Mouse (Mus musculus) small intestine, adult 2 months (tissue): ENCODE results near the gene Gm20388. TPM values are rescaled to one million over a fixed set of nuclear protein-coding genes. Genes with fewer than 3 reads are reported as not detected.
A peak's percentile ranks its signal among the peaks of the same experiment; 100 is the strongest.

Experiments
- H3K27ac ChIP-seq: fragments of 200-500 bp; 2 replicates; pipeline ENCODE4 v1.5.1; 2012; ENCODE audit warnings: low read depth, low read length, control low read depth, inconsistent platforms; ENCODE audit not compliant: insufficient read depth
- H3K27me3 ChIP-seq: fragments of 200-500 bp; 2 replicates; pipeline ENCODE4 v1.6.1; 2012; ENCODE audit warnings: mild to moderate bottlenecking, moderate library complexity, low read length, inconsistent platforms; ENCODE audit not compliant: control insufficient read depth, insufficient read depth
- H3K36me3 ChIP-seq: fragments of 200-500 bp; 2 replicates; pipeline ENCODE4 v1.6.1; 2012; ENCODE audit warnings: mild to moderate bottlenecking, low read length, control low read depth, inconsistent platforms; ENCODE audit not compliant: control insufficient read depth, insufficient read depth
- H3K4me1 ChIP-seq: fragments of 200-500 bp; 2 replicates; pipeline ENCODE4 v1.6.1; 2012; ENCODE audit warnings: low read length, inconsistent platforms, mixed read lengths; ENCODE audit not compliant: control insufficient read depth, insufficient read depth, insufficient read length
- H3K4me3 ChIP-seq: fragments of 200-500 bp; 2 replicates; pipeline ENCODE4 v1.5.1; 2012; ENCODE audit warnings: low read depth, mild to moderate bottlenecking, control low read depth, inconsistent platforms, low read length, moderate library complexity
- CTCF ChIP-seq: fragments of 200-500 bp; IDR thresholded peaks from 2 replicates; pipeline ENCODE4 v1.5.1; 2012; ENCODE audit warnings: low read depth, mild to moderate bottlenecking, control low read depth, inconsistent platforms, low read length, moderate library complexity, mixed read lengths; ENCODE audit not compliant: insufficient replicate concordance, insufficient read length; ENCODE audit errors: extremely low read depth
- POLR2A ChIP-seq: fragments of 200-500 bp; IDR thresholded peaks from 2 replicates; pipeline ENCODE4 v1.6.1; 2012; ENCODE audit warnings: low read depth, mild to moderate bottlenecking, control low read depth, inconsistent platforms, low read length, moderate library complexity
- WGBS: fragments of 180-500 bp; shearing (Covaris S2); methylation state at CpG from one replicate; pipeline ENCODE4 v1.1.7; 2018; 5-methylcytosine and 5-hydroxymethylcytosine counted together
- polyA plus RNA-seq: library from polyadenylated mRNA; depleted of rRNA; stranded (reverse); fragments of >200 nt; gene quantifications from 2 replicates; pipeline ENCODE4 v1.2.3, GENCODE M21; 2012

Gm20388 gene
- polyA plus RNA-seq, 1 experiment = 37.3 TPM

DNA sequence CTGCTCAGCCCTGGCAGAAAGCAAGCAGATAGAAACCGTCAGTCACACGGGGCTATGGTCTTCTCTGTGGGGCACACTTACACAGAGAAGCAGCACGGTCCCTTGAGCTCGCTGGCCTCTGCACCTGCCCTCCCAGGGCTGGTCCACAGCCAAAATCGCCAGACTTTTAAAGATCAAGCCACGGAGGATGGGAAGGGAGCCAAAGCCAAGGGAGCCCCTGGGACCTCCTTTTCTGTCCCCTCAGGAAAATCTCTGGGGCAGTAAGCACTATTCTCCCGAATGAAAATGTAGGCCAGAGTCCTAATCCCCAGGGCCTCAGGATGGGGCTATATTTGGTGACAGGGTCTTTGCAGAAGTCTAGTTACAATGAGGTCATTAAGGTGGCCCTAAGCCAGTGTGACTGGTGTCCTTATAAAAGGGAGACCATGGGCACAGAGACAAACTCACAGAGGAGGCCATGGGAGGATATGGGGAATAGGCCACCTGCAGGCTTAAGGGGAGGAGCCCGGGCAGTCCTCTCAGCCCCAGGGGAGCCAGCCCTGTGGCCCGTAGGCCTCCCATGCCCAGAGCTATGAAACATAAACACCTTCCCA lies 4374.4 kb downstream of the Gm20388 start:
- H3K36me3 ChIP-seq = no peaks in the 10 kb centered on the region
- H3K4me1 ChIP-seq = peaks cover 20% of the 10 kb centered on the region
- no peak overlapping the region for H3K4me3 ChIP-seq
- H3K27me3 ChIP-seq = no peaks in the 10 kb centered on the region
- WGBS = 24% methylated on average over 9 of the region's 9 CpGs
- TF ChIP-seq CTCF (no peak), POLR2A (no peak)
- H3K27ac ChIP-seq = no peak overlapping the region

GRCm38 (mm10) chr8:124286461-124287124 lies 4376.0 kb downstream of the Gm20388 start:
- H3K27ac ChIP-seq = no peak overlapping the region
- H3K36me3 ChIP-seq = no peaks in the 10 kb centered on the region
- H3K4me3 ChIP-seq = no peak overlapping the region
- WGBS = 38% methylated on average over 4 of the region's 4 CpGs
- TF ChIP-seq POLR2A = no peak
- peak; percentile 18; the same call in 1 of the 2 replicates for TF ChIP-seq CTCF
- H3K4me1 ChIP-seq = peaks cover 22% of the 10 kb centered on the region
- H3K27me3 ChIP-seq = no peaks in the 10 kb centered on the region

- no peaks in the 10 kb centered on the region for H3K27me3 ChIP-seq
- H3K4me1 ChIP-seq = peaks cover 15% of the 10 kb centered on the region
- 71% methylated on average over 4 of the region's 4 CpGs for WGBS
These were observed 4377.7 kb downstream of the Gm20388 start for GRCm38 (mm10) chr8:124288215-124288864.

DNA sequence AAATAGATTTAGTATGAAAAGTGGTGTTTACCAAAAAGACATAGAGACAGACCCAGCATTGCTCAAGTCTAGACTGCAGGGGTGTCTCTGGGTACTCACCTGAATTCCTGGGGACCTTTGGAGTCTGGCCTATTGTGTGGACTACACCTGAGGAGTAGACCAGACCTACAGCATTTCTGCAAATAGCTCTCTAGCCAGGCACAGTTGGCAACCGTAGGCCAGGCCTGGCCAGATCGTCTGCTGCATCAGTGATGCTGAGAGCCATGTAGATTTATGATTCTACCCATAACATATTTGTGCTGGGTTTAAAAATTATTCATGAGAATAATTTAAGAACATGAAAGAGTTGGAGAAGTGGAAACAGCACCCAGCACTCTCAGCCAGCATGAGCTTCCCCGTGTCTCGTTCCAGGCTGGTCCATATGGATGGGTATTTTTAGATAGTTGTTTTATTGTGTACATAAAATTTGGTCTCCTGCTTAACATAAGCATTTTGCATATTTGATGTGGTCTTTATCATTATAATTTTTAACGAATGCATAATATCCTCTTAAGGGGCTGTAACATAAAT lies 4378.9 kb downstream of the Gm20388 start:
- Histone ChIP-seq H3K27ac (no peak overlapping the region), H3K4me3 (no peak overlapping the region), H3K27me3 (no peaks in the 10 kb centered on the region), H3K4me1 (peaks cover 10% of the 10 kb centered on the region; the same call in 1 of the 2 replicates), H3K36me3 (no peaks in the 10 kb centered on the region)
- TF ChIP-seq POLR2A (no peak), CTCF (no peak)
- 87% methylated on average over 5 of the region's 5 CpGs for WGBS

More at GRCm38 (mm10) chr8:124288215-124288864, 4377.7 kb downstream of the Gm20388 start:
- H3K27ac ChIP-seq = no peak overlapping the region
- no peak overlapping the region for H3K4me3 ChIP-seq
- H3K36me3 ChIP-seq = no peaks in the 10 kb centered on the region
- TF ChIP-seq CTCF (no peak), POLR2A (no peak)

DNA sequence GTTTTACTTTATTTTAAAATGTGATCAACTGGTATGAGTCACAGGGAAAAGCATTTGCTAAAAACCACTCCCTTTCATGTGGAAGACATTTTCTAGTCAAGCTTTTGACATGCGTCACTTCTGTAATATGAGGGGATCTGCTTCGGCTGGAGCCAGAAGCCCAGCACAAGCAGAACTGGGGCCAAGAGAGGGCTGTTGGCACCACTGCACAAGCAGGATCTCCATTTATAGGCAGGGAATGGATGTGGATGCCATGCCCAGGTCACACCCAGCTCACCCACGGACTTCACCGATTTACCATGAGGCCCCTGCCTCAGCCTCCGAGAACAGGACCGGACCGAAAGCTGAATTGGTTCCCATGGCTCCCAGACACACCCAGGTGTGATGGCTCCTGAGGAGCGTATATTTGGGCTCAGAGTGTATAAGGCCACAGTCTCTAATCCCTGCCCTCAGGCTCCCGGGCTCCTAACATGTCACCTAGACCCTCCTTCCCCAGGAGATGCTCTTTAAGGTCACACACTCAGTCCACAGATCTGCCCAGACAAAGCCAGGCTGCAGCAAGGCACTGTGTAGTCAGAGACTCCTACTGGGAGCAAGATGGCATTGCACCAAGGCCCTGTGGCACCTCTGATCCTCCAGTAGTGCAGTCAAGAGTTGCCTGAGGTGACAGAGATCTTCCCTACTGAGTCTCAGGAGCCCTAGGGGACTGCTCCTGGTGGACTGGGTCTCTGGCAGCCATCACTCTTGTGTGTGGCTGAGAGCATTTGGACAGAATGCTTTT lies 4380.5 kb downstream of the Gm20388 start:
- Histone ChIP-seq H3K4me1 (peaks cover 5% of the 10 kb centered on the region; the same call in 1 of the 2 replicates), H3K27me3 (no peaks in the 10 kb centered on the region), H3K27ac (no peak overlapping the region), H3K4me3 (no peak overlapping the region), H3K36me3 (no peaks in the 10 kb centered on the region; the same call in 1 of the 2 replicates)
- TF ChIP-seq POLR2A (no peak), CTCF (peak; percentile 28; the same call in 1 of the 2 replicates)
- 82% methylated on average over 9 of the region's 9 CpGs for WGBS

GRCm38 (mm10) chr8:124291693-124292092 lies 4381.1 kb downstream of the Gm20388 start:
- Histone ChIP-seq H3K4me3 (no peak overlapping the region), H3K27me3 (no peaks in the 10 kb centered on the region), H3K27ac (no peak overlapping the region), H3K36me3 (peaks cover under 1% of the 10 kb centered on the region; the same call in 1 of the 2 replicates), H3K4me1 (peaks cover 5% of the 10 kb centered on the region; the same call in 1 of the 2 replicates)
- WGBS = 64% methylated on average over 5 of the region's 5 CpGs
- TF ChIP-seq POLR2A (no peak), CTCF (no peak)
